Mouse (Mus musculus) left cerebral cortex, adult 11 months (tissue): ENCODE measurements around the gene Rpl28.
A peak's percentile ranks its signal among the peaks of the same experiment; 100 is the strongest.

ENCODE experiments used
- DNase-seq: peaks from one replicate; pipeline ENCODE4 v3.0.0; 2022; ENCODE audit warnings: low spot score

Gene Rpl28

DNA sequence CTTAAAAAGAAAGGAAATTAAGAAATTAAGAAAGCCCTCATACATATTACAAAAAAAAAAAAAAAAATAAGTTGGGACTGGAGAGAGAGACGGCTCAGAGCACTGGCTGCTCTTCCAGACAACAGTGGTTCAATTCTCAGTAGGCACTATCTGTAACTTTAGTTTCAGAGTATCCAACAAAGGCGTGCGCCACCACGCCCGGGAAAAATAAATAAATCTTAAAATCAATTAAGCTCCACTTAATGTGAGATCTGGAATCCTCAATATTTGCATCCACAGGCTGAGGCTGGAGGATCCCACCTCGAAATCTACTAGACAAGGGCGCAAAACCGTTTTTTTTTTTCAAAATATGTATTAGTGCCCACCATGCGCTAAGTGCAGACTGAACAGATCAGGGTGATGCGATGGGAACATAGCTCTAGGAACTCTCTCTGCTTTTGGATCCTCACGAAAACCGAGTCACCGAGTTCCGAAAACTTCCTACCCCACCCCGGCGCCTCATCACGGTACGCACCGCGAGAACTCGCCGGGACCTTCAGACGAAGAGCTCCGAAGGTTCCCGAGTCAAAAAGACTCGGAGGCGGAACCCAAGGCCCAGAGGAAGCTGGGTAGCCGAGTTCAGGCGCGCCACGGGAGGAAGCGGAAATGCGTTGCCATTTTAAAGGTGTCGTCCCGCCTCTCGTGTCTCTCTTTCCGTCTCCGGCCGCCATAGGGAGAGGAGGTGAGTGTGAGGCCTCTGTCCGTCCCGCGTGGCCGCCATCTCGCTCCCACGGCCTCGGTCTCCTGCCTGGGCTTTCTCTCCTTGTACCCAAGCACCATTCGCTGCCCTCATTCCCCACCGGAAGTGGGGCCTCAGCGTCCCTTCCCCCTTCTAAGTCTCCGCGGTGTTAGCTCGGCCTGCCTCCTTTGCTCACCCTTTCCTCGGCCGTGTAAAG lies at the start of gene Rpl28:
TSS of gene Rpl28 (plus strand) at position 597 of the 935 bp plus-strand sequence.
- DNase-seq: peak; percentile 92

DNA sequence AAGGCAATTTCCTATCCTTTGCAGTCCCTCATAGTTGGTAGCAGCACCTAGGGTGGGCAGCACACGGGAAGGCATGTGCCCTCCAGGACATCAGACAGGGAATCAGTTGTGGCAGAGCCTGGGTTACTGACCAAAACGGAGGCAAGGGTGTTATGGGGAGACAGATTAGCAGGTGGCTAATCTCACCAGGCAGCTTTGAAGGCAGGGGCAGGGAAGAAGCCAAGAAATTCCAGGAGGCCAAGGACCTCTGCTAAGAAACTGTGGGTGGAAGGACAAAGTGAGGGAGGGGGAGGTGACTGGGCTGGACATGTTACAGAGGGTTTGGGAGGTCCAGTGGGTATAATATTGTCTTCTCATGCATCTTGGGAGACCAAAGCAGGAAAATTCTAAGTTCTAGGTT lies 49.3 kb upstream of the Rpl28 start:
- DNase-seq: no peak

DNA sequence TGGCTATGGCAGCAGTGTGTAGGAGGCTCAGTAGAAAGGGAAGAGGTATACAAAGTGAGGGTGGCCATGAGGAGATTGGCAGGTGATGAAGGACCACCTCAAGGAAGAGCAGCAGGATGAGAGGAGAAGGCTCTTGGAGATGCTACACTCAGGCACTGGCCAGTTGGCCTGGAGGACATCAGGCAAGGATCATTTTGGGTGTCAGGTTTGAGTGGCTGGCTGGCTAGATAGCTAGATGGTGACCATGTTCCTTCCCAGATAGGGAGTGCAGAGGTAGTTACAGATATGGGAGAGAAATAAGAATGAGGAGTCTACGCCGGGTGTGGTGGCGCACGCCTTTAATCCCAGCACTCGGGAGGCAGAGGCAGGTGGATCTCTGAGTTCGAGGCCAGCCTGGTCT lies 47.8 kb upstream of the Rpl28 start:
- DNase-seq: no peak

DNA sequence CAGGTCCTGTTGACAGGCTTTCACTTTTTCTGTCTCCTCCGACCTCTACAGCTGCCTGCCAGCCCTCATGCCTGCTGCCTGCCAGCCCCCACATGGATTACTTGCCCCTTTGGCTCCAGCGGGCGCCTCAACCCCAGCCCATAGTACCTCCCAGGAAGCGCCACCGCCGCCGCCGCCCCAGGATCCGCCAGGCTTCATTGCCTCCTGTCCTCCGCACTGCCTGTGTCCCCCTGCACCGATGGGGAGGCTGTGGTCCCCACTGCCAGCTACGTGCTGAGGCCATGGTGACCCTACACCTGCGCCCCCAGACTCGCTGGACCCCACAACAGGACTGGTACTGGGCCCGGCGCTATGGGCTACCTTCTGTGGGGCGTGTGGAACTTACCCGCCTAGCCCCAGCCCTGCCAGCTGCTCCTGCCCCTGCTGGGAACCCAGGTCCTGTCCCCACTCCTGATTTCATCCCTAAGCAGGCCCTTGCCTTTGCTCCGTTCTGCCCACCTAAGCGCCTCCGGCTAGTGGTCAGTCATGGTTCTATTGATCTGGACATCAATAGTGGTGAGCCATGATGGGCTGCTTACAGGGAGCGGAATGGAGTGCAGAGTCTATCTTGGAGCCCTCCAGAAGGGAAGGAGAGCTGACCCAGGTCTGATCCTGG lies 46.2 kb upstream of the Rpl28 start:
- DNase-seq: no peak

DNA sequence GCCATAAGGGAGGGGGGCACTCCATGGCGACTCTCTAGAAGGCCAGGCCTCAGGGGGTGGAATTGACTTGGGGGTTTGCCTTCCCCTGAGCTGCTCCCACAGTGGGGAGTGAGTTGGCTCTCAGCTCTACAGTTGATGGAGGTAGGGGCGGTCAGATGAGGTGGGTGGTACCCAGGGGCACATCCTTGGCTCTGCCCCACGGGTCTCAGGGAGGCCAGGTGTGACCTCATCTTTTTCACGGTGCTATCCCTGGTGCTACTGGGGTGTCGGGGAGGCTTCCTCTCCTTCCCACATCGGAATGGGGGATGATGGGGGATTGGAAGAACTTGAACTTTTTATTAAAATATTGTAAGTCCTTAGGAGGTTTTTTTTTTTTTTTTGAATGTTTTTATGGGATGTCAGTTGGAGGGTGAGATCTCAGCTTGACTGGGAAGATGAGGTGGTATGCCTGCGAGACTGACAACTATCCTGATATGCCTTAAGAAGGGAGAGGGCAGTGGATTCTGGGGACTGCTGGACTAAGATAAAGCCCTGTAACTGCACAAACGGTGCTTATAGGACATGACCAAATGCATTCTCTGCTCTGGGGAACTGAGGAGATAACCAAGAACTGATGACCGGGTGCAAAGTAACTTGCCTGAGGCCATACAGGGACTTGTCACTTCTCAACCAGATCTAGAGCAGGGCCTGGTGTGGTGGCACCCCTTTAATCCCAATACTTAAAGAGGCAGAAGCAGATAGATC lies 45.3 kb upstream of the Rpl28 start:
- DNase-seq: no peak

DNA sequence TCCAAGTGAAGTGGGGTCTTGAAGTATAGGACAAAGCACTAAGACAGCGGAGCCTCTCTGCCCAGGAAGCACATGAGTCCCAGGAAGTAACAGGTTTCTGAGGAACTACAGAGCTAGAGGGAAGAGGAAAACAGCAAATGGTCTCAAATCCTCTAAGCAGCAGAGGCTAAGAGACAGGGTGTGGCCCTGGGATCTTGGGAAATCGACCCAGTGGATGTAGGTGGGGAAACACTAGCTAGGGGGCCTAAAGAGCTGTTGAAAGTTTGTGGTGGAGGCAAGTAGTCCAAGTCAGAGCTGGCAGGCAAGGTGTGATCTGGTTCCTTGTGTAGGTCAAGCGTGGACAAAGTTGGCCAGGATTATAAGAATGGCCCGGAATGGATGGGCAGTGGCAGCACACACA lies 44.4 kb upstream of the Rpl28 start:
- no peak for DNase-seq

DNA sequence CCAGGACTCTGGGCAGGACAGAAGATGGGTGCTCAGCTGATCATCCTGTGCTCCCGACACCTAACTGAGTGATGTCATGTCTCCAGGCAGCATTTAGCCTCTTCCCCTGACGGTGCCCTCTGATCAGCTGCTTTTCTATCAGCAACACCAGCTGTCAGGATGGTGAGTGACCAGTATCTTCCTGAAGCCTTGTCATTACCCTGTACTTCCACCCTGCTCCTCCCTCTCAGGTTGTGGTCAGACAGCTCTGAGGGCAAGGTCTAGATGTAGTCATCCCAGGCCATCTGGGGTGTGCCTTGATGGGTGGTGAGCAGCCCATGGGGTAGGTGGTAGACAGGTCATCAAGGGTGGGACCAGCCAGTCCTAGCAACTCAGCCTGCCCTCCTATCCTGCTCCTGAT lies 43.5 kb upstream of the Rpl28 start:
- no peak for DNase-seq

DNA sequence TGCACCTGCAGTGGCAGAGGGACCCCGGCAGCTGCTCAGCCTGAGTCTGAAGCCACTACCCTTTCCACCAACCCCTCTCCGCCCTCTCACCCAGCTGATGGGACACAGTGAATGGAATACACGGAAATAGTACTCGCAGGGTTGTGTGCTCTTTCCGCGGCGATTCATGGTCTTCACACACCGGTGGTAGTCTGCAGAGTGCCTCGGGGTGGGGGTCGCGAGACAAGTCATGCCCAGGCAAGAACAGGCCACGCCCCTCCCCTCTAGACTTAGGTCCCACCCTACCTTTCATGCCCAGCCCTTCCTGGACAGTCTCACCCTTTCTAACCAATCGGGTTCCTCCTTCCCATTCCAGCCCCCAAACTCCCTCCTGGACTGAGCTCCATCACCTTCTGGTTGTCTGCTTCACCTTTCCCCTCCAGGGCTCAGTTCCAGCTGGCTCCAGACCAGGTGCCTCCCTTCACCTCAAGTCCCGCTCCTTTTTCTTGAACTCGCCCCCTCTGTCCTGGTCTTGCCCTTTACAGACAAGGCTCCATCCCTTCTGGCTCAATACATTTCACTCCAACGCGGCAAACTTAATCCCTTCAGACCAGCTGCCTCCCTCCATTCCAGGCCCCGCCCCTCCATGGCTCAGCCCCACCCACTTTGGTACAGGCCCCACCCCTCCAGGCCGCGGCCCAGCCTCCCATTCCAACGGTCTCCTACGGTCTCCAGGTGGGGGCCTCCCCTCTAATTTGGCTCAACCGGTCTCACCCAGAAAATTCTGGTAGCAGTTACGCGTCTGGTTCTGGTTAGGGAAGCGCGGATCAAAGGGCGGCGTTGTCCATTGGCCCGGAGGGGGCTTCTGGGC lies 40.5 kb upstream of the Rpl28 start:
- DNase-seq: no peak

DNA sequence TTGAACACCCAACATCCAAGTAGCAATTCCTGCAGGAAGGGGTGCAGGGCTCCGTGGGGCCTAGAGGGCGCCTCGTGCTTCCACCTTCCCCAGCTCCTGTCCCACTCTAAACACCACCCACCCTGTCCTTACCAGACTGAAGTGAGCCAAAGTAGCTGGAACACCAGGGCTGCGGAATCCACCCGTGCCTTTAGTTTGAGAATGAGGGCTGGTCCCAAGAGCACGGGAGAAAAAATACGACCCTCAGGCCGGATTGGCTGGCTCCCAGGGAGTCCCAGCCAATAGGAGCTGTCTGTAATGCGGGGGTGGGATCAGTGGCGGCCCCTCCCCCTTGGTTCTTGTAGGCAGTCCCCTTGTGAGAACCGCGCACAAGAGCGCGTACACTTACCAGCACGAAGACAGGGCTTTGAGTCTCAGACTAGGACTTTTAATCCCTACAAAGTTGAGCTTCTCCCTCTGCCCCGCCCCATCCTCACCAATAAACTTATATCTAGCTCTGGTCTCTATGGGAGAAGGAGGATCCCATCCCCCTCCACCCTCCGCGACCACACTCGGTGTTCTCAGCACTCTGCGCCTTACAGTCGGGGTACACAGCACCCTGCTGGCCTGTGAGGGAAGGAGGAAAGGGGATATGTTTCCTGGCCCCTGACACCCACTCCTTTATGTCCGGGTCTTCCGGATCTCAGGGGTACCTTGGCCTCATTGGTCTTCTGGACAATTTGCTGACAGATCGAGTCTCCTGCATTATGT lies 39.7 kb upstream of the Rpl28 start, which contains the start of gene Cox6b2:
TSS of gene Cox6b2 (minus strand) at position 274 of the 750 bp plus-strand sequence.
- peak; percentile 68 for DNase-seq

DNA sequence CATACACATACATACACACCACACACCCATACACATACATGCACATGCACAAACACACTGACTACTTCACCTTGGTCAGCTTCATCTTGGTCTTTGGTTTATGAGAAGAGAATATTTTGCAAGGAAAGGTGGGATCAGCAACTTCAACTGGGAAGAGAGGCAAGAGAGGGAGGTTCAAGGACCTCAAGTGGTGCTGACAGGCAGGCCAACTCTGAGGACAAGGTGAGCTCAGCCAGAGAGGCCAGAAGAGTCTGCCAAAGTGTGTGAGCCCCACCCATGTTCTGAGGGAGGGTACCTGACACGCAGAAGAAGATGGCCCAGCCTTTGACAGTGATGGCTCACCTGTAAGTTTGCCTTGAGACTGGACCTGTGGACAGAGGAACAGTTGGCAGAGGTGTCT lies 33.0 kb upstream of the Rpl28 start:
- no peak for DNase-seq

DNA sequence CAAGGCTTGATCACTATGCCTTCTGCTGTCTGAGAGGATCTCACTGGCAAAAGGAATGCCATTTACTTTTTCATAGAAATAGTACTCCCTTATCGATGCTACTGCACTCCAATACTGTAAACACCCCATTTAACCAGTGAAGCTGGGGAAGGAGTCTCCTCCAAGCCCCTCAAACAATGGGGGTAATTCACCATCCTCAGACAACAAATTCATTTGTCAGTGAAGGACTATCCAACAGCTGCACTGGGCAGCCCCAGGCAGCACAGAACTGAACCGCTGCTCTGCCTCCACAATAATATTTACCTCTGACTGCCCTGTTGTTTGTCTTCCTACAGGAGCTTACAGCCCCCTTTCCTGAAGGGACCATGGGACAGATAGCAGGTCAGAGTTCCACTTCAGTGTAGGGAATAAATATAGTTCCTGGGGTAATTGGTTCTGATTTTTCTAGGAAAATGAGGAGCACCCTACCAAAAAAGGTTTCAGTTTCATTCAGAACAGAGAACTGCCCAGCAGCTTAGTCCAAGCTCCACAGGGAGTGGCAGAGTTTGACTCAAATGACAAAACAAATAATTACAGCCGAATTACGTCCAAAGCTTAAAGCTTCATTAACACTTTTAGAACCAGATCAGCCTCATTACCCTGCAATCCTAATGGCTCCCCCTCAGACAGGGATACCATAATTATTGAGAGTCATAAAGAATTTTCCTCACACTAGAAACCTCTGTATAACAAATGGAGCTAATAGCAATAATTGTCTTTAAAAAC lies 27.5 kb upstream of the Rpl28 start:
- DNase-seq: no peak

DNA sequence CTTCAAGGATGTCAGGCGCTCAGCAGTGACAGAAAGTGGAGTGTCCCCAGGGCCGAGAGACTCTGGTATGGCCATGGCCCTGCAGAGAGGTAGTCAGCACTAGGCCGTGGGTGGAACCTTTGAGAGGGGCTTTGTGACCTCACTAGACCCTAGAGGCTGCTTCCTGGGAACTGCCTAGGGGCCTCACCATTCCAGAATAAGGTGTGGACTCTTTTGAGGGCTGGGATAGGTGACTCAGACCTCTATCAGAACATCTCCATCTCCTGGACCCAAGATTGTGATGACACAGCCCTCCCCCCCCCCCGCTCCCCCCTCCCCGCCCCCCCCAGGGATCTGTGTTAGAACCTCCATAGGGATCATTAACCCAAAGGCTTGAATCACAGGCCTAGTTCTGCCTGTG lies 21.5 kb upstream of the Rpl28 start, which contains the start of gene Fam71e2:
TSS of gene Fam71e2 (minus strand) at position 101 of the 400 bp plus-strand sequence.
- DNase-seq: no peak

DNA sequence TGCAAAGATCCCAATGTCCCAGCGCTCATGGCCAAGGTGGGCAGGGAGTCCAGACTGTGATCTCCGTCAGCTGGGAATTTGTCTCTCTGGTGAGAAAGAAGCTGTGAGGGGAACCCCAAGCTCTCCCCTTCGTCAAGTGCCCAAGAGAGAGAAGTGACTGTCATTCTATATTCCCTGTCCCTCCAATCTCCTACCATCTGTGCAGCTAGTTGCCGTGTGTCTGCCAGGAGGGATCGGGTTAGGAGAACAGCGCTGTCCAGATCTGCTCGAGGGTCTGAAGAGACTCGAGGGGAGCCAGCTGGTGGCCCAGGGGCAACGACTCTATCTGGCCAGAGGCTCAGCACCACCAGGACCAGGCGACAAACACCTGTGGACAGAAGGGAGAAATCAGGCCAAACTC lies 16.5 kb upstream of the Rpl28 start:
- DNase-seq: no peak

DNA sequence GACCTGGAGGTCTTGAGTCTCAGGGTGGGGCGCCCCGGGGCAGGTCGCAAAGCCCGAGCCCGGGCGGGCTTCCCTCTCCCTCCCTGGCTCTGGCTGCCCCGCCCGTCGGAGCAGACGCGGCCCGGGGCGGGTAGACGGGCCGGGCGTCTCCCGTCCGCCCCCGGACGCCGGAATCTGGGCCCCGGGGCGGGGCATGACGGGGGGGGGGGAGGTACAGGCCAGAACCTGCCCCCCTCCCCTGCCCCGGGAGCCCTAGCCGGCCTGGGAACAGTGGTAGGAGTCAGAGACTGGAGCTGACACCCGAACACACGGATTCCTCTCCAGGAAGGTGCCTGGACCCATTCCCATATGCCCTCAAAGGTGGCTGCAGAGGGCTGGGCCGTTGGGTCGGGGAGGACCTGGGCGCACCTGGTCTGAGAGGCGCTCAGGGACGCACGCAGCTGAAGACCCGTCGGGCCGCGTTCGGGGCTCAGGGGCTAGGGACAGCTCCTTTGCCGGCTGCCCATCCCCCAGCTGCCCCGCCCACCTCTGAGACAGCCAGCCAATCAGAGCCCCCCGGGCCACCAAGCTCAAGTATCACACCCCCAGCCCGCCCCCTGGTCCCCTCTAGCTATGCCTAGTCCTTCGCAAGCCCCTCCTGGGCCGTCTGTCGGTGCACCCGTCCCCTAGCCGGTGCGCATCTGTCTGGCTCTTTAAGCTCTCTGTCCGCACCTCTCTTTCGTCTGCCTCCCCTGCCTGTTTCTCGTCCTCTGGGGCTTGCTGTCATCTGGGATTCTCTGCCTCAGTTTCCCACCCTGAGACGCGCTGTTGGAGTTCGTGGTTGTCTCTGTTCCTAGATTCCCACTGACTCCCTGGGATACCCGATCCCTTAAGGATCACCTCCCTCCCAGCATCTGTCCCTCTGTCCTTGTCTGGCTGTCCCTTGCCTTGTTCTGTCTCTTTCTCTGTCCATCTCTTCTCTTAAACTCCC lies 15.5 kb upstream of the Rpl28 start:
- no peak for DNase-seq

DNA sequence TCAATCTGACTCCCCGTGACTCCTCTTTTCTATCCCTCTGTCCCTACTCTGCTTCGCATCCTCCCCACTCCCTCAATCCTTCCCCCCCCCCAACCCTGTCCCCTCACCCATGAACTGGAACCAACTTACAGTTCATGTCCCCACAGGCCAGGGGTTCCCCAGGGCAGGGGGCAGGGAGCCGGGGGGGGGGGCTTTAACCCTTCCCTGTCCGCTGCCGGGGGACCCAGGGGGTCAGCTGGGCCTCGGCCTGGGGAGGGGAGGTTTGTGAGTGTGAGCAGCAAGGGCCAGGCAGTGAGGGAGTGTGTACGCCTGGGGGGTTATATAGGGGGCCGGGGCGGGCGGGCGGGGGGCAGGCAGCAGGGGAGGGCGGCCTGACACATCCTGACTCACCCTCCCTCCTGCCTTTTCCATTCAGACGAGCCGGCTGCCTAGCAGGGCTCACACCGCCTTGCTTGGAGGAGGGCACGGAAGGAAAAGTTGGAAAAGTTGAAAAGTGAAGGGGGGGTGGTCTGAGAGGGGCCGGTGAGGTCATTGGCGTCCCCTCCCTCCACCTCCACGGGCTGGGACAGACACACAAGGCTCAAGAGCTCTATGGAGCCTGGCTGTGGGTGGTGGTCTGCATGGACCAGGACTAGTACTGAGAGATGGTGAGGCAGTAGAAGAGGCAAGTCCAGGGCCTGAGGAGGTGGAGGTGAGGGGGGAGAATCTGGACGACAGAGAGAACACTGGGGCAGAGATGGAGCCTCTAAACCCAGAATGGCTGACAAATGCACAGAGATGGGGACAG lies 14.6 kb upstream of the Rpl28 start:
- no peak for DNase-seq

DNA sequence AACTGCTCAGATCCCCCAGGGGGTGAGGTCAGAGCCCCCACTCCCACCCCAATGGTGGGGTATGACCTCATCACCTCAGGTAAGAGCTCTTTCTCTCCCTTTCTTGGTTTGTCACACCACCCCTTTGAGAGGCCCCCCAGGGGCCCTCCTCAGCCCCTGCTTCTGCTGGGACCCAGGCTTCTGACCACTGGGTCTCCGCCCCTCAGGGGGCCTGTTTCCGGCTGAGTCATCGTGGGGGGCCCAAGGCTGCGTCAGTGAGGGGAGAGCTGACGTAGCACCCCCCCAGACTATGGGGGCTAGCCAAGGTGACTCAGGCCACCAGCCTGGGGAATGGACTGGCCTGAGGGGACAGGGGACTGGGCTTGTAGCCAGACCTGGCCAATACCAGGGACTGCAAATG lies 12.8 kb upstream of the Rpl28 start:
- no peak for DNase-seq

DNA sequence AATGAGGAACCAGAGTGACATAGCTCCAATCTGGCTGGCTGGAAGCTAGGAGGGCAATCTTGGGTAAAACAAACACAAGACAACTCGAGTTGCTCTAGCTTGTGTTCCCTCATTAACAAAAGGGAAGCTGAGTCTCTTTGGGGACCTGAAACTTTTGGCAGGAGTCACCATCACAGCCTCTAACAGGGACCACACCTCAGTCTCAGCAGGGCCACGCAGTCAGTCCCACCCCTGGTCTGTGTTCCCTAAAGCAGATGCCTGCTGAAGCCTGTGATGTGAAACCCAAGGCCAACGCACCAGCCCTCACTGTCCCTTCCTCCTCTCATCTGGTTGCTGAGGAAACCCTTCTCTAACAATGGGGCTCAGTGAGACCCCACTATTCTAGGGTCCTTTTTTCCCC lies 10.5 kb upstream of the Rpl28 start:
- DNase-seq: no peak

DNA sequence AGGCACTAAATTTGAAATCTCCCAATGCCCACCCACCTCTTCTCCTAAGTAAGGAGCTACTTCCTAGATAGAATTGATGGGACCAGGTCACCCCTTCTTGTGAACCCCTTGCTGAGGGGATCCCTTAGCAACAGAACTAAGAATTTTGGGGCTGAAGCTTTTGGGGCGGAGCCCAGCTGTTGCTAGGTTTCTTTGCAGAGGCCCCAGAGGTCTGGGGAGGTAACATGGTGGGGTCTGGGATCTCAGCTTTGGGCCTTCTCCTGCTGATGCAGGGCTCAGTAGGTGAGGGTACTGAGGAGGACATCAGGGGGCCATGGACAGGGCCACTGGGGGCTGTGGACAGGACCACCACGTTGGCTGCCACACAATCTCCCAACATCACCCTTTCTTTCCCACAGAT lies 9.9 kb upstream of the Rpl28 start, which contains the start of the genes Il11 and Tmem190:
TSS of gene Il11 (minus strand) at position 101 of the 400 bp plus-strand sequence.
TSS of gene Tmem190 (plus strand) at position 179 of the 400 bp plus-strand sequence.
- DNase-seq: no peak
